Mouse (Mus musculus) cerebellum, adult 2 months (tissue): ENCODE measurements around the gene Nell2.

ENCODE experiments used
- CTCF ChIP-seq: fragments of 200-500 bp; IDR thresholded peaks from 2 replicates; pipeline ENCODE4 v1.5.1; 2011; ENCODE audit warnings: low read depth, mild to moderate bottlenecking, control low read depth, low read length, moderate library complexity, borderline replicate concordance; ENCODE audit not compliant: insufficient read depth
- POLR2A ChIP-seq: fragments of 200-500 bp; IDR thresholded peaks from 2 replicates; pipeline ENCODE4 v1.6.1; 2011; ENCODE audit warnings: low read length, control low read depth, borderline replicate concordance; ENCODE audit not compliant: insufficient read depth

DNA sequence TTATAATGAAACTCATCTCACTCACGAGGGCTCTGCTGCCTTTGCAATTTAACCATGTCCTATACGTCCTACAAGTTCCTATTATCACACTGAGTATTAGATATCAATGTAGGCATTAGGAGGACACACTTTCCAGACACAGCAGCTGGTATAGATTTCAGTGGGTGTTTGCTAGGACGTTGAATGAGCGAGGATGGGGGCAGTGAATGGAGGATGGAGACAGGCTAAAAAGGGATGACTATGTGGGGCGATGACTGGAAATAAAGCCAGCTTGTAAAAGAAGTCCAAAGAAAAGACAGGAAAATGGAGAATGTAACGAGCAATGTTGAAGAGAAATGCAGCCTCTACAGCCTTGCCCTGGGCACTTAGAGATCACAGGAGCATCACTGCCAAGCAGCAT, 14.3 kb upstream of the Nell2 start:
- no peak for TF ChIP-seq CTCF
- TF ChIP-seq POLR2A: no peak
